Mouse (Mus musculus): ENCODE results near the gene Gm17689. TPM values are rescaled to one million over a fixed set of nuclear protein-coding genes. Genes with fewer than 3 reads are reported as not detected.

The Gm17689 gene
- total RNA-seq (2021) = not detected in 2 replicates
- long read RNA-seq, experiment 1 = 0 reads
- long read RNA-seq, experiment 2 = 0 reads

DNA sequence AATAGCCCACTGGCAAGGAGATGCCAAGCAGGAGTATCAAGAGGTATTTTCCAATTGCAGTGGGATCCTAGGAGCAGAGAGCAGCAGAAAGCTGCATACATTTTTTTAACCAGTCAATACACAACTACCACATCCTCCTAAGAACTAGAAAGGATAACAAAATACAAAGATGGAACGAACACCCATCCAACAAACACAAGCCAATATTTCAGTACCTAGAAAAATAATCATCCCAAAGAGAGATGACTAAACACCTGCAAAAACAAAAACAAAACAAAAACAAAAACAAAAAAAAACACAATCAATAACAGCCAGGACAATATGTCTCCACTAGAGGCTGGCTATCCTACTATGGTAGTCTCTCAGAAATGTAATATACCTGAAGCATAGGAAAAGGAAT is at the start of gene Gm17689:
Gene Gm17689 (minus strand): TSS at position 101 of the 400 bp plus-strand sequence.
- no peak for DNase-seq

DNA sequence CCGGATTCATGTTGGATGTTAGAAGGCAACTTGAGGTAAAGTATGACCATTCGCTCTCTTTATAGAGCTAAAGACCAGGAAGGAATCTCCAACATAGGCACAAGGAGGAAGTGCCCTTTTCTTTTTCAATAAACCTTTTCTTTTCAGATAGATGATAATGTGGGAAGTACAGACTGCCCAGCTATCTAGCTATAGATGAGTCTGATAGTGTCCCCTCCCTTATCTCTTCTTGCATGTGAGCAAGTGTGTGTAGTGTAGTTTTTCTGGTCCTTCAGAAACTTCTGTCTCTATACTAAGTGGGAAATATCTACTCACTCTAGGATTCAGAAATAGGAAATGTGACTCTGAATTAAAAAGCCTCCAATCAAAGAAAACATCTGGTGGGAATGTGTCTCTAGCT is 40.6 kb downstream of the Gm17689 start, which contains the start of gene Gm5615:
Gene Gm5615 (minus strand): TSS at position 101 of the 400 bp plus-strand sequence.
- DNase-seq = no peak

Other genes starting within 250 kb of the Gm17689 start
- gene Gm7257, start 150.8 kb downstream of the Gm17689 start, total RNA-seq (2021) = not detected in 2 replicates
- gene Gm9513, start 107.0 kb downstream of the Gm17689 start, total RNA-seq (2021) = not detected in 2 replicates
- not detected in 2 replicates for gene Gm5615, start 40.7 kb downstream of the Gm17689 start, total RNA-seq (2021)
- gene A630095E13Rik, start 60.7 kb upstream of the Gm17689 start, total RNA-seq (2021) = not detected in 2 replicates
- not detected in 2 replicates for gene Acrv1, start 110.6 kb upstream of the Gm17689 start, total RNA-seq (2021)
- gene Chek1, start 144.4 kb upstream of the Gm17689 start, total RNA-seq (2021) = 6.3 and 8.5 TPM in 2 replicates
- 230 and 253 TPM in 2 replicates for gene Stt3a, start 185.0 kb upstream of the Gm17689 start, total RNA-seq (2021)
- 148 and 151 TPM in 2 replicates for gene Ei24, start 214.8 kb upstream of the Gm17689 start, total RNA-seq (2021)
- 4.9 and 11.2 TPM in 2 replicates for gene Fez1, start 239.2 kb upstream of the Gm17689 start, total RNA-seq (2021)